Mouse (Mus musculus) c-Kit-negative CD71-positive TER-119-positive erythroid progenitor cells, embryonic 14.5 days (primary cell): ENCODE results near the gene Vps45.
A peak's percentile ranks its signal among the peaks of the same experiment; 100 is the strongest.
"Not testable (repeated sequence)": the region's sequence is repeated elsewhere in the genome, so short reads cannot be mapped to it uniquely, and the experiment has no call there.

ENCODE experiments used
- DNase-seq: peaks from one replicate; pipeline ENCODE4 v3.0.0-alpha.2; 2013; ENCODE audit warnings: low read depth, low spot score

The Vps45 gene

DNA sequence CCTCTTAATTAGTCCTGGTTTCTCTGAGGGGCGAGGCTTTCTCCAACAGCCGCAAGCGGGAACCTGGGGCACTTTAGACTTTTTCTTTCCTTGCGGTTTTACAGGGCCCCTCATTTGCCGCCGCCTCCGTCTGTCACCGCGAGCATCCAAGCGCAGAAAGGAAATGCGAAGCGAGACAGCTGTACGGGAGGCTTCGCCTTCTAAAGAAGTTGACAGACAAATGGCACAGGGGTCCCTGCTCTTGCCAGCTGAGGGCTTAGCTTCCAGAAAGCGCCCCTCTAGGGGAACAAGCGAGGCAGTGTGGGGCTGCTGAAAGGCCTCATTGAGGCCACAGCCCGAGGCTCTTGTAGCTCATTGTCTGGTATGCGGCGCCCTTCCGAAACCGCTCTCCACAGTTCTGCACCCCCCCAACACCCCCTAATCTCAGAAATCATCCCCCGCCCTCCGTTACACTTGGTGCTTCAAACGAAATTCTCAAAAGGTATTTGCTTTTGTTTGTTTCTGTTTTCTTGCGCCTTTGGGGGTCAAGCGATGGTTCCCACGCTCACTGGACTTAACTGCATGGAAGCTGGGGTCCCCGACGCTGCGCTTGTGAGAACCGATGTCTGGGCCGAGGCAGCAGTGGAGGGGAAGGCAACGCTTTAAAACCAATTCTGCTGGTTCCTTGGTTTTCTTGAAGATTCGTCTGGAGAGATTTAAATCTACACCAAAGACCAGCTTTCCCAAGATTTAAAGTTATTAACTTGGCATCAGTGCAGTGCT lies 85.2 kb downstream of the Vps45 start:
- DNase-seq, result no peak

DNA sequence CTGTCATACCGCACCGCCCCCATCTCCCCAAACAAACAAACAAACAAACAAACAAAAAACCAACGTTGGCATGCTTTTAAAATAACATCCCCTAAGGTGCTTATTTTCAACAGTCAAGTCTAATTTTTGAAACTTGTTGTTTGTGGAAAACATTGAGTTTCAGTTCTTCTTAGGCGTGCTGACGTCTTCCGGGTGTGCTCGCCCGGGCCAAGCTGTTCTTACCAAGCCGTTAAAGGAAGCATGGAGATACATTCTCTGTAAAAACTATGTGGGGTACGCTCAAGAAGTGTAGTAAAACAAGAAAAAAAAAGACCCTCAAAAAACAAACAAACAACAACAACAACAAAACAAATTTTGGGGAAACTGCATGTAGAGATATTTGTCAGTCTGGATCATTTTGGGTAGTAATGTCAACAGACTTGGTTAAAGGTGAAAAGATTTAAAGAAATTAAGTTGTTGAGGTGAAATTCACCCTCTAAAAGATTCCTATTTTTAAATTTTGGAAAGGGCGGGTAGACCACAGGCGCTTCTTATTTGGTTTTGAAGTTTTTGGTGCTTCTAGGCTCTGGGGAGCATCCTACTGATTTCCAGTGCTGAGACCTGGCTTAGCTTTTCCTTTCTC lies 85.9 kb downstream of the Vps45 start:
- DNase-seq, result no peak

DNA sequence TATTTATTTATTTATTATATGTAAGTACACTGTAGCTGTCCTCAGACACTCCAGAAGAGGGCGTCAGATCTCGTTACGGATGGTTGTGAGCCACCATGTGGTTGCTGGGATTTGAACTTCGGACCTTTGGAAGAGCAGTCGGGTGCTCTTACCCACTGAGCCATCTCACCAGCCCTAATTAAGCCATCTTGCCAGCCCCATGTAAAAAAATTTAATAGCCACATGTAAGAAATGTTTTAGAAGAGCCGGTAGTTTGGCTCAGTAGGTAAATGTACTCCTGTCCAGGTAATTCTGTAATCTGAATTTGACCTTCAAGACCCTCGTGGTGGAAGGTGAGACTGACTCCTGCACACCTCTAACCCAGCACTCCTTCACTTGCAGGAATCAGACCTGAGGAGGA lies 87.6 kb downstream of the Vps45 start:
- DNase-seq, result not testable (repeated sequence)

DNA sequence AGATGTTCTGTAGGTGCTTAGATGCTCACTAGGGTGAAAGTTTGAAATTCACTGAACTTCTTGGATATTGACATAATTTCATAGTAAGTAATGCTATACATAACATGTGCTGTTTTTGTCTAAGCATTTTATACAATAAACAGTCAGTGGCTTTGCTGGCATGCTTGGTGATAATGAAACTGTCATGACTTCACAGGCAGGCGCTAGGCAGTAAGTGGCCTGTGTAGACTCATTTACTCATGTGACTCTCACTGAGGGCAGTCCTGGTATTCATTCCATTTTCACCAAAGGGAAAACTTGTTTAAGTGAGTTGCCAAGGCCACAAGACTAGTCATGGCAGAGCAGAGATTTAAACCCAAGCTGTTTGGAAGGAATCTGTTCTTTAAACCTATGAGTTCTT lies 89.0 kb downstream of the Vps45 start:
- no peak for DNase-seq

DNA sequence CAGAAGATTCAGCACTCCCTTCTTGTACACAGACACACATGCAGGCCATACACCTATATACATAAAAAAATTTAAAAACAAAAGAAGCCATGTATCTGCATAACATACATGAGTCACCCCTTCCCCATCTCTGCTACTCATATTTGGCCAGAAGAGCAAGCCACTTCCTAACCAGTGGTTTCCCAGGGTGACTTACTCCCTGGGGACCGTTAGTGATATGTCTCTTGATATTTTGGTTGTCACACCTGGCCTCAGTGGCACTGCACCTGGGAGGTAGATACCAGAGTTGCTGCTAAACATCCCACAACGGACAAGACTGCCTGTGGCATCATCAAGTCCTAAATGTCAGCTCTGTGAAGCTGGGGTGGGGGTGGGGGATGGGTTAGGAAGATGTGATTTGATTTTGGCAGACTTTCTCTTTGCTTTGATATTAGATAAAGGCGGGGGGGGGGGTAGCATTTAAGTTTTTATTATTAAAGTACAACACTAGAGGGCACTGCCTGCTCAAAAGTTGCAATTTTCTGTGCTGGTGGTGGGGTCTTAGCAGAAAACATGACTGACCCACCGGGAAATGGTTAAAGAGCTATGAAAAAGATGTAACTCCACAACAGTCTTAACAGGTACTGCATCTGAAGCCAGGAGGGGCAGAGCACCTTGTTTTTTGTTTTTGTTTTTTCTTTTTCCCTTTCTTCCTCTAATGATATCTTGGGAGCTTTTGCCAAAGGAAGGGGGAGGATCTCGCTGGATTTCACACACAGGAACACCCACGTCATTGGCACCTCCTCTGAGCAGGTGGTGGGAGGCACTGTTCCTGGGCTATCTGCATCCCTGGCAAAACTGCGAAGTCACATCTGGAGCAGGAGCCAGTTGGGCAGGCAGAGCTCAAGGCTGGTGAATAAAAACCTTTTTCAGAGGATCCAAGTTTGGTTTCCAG lies 92.5 kb downstream of the Vps45 start:
- DNase-seq, result no peak

DNA sequence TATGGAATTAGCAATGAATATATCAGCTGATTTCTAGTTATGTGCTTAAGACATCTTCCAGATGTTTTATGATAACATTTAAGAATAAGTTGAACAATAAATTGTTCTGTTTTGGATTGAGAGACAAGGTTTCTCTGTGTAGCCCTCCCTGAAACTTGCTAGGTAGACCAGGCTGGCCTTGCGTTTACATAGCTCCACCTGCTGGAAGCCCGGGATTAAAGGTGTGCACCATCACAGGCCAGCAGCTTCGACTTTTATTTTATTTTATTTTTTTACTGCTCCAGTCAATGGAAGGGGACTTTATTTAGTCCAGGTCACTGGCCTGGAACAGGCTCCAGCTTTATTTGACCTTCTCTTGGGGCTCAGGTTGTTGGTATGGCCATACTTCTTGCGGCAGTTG lies 94.6 kb downstream of the Vps45 start:
- DNase-seq, result no peak

DNA sequence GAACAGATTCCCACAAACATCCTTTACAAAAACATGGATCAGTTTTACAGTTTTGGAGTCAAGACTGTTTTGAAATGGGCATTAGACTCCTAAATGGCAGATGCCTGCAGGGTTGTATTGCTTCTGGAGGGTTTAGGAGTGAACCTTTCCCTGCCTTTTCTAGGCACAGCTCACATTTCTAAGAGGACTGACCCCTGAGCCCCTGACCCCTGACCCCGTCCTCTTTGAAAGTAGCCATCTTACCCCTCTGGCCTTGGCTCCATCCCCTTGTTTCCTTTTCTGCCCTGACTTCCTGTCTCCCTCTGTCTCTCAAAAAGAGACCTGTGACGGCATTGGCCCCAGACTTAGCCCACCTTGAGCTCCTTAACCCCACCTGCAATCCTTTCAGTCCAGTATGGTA lies 95.0 kb downstream of the Vps45 start:
- DNase-seq, result no peak

DNA sequence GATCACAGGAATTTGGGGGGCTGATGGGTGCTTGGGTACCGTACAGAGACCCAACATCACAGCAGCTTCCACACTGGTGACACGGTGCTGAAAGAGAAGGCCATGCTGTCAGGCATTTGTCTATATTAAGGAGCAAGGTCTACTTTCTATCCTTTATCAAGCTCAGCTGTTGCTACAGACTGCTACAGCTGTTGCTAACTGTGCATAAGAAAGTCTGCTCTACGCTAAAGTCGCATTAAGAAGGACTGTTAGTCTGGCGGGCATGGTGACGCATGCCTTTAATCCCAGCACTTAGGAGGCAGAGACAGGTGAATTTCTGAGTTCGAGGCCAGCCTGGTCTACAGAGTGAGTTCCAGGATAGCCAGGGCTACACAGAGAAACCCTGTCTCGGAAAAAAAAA lies 96.1 kb downstream of the Vps45 start:
- DNase-seq, result not testable (repeated sequence)

DNA sequence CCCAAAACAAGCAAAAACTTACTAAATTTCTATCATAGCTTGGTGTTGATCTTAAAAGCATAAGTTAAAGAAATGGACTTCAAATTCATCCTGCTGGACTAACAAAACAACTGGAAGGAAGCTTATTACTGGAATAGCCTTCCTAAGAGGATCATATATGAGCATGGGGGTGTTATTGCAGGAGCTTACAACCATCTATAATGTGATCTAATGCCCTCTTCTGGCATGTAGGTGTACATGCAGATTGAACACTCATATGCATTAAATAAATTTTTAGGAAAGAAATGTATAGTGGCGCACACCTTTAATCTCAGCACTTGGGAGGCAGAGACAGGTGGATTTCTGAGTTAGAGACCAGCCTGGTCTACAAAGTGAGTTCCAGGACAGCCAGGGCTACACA lies 98.5 kb downstream of the Vps45 start:
- no peak for DNase-seq

DNA sequence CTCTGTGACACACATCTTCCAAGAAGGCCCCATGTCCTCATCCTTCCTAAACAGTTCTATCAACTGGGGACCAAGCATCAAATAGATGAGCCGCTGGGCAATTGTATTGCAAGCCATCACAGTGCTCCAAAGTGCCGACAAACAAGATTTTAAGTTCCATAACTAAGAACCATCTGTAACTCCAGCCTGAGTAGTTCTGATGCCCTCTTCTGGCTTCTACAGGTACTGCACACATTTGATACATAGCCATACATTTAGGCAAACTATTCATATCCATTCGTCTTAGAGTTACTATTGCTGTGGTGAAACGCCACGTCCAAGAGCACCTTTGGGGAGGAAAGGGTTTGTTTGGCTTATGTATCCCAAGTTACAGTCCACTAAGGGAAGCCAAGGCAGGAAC lies 99.2 kb downstream of the Vps45 start:
- peak; percentile 49 for DNase-seq

DNA sequence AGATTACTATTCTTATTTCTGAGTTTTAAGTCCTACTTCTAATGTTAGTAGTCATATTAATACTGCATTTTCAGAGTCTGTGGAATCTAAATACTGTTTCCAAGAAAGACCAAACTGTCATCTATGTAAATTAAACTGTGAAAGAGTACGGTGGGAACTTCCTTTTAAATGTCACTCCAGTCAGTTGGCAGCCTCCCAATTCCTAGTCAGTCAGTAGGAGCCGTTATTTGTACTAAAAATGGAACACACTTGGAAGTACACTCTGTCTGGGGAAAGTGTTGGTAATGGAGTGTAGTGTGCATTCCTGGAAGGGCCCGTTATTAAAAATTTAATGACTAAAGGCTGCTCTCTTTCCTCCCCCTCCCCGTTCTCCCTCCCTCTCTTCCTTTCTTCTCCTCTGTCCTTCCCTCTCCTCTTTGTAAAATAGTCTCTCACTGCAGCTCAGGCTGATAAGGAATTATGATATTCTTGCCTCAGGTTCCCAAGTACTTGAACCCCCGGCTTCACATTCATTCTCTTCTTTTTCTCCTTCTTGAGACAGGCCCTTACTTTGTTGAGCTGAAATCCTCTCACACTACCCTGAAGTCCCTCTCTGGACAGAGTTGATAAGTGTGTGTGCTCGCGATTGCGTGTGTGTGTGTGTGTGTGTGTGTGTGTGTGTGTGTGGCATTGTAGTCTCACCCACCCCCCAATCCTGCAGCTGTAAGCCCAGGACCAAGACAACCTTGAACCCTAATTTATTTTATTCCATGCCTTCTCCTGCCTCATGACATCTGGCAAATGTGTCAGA lies 100.7 kb downstream of the Vps45 start:
- no peak for DNase-seq

DNA sequence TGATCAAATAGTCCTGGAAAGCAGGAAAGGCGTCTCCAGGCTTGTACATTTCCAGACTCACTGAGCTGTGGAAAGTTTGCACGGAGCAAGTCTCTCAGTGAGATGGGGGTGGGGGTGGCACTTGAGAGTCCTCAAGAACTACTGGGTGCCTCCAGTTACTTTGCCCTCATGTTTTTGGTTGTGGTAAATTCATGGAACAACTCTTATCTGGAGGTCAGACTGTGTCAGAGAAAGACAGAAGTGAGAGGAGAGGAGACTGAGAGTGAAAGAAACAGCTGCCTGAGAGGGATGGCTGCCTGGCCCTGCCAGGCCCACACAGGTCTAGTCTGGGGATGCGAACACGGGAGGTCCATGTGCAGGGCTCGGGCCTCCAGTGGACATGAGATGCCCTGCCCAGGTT lies 102.9 kb downstream of the Vps45 start:
- no peak for DNase-seq

DNA sequence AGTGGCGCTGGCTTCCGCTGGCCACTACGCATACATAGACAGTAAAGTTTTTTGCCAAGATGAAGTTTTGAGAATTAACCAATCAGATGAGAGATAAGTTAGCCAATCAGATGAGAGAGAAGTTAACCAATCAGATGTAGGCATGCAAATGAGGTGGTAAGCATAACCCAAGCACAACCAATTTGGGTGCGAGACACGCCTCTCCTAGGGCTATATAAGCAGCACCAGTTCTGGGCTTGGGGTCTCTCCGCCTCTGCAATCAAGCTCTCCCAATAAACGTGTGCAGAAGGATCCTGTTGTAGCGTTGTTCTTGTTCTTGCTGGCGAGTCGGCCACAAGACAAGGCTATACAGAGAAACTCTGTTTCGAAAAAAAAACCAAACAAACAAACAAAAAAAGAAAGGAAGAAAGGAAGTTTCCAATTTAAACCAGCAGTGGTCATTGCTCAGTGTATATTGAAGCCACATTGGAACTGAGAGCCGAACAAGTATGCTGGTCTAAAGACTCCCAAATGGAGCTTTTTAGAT lies 103.6 kb downstream of the Vps45 start:
- DNase-seq, result not testable (repeated sequence)

DNA sequence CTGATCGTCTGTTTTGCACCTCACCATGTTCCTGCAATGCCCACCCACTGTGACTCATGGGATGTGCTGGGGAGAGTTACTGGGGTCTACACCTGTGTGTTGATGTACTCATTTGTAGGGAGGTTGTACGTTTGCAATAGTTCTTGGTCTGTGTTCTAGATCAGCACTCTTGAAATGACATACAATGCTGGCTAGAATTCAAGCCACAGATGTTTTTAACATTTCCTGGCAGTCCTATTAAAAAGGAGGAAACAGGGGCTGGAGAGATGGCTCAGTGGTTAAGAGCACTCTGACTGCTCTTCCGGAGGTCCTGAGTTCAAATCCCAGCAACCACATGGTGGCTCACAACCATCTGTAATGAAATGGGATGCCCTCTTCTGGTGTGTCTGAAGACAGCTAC lies 104.7 kb downstream of the Vps45 start:
- no peak for DNase-seq

DNA sequence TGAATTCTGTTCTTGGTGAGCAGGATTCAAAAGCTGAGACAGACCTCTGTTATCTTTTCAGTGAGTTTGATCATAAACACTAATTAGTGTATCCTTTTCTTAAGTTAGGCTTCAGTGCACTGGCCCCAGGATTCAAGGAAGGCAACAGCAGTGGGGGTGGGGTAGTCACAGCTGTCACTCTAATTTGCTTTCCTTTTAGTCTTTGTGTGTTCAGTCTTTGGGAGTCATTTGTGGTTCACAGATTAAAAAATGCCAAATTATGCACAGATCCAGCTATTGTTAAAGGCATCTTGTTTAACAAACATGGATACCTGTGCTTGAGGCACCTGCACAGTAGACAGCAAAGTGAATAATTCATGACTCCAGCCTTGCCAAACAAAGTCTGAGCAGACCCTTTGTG lies 105.2 kb downstream of the Vps45 start:
- no peak for DNase-seq

DNA sequence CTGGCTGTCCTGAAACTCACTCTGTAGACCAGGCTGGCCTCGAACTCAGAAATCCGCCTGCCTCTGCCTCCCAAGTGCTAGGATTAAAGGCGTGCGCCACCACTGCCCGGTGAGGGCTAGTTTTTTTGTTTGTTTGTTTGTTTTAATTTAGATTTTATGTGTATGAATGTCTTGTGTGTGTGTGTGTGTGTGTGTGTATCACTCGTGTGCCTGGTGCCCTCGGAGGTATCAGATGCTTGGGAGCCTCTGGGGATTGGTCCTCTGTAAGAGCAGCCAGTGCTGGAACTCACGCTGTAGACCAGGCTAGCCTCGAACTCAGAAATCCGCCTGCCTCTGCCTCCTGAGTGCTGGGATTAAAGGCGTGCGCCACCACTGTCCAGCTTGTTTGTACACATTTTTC lies 106.7 kb downstream of the Vps45 start:
- DNase-seq, result not testable (repeated sequence)

DNA sequence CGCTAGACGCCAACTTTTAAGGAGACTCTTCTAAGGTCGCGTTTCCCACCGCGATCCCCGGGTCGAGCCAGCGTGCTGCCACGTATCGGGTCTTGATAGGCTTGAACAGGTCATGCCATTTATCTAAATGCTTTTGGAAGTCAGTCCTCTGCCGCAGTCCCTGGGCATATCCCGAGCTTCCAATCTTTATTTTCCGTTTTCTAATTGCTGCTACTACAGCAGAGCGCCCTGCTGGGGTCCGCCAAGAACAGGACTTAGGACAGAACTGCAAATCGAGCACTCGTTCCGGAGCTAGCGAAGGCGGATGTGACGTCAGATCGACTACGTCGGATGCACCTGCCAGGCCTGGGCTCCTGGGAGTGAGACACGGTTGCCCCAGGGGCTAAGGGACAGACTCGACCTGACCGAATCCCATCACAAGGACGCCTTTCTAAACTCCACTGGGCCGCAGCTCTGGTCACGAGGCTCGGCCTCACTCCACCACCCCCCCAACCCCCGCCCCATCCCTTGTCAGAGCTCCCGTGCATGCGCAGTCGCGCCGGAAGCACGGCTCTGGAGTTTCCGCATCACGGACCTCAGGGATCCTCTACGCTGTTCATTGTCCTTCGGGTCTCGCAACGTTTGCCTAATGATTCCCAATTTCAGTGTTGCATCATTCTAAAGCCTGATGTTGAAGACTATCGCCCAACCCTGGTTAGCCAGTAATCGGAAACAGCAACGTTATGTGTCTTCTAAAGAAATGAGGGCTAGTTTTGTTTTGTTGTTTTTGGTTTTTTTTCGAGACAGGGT lies 107.3 kb downstream of the Vps45 start:
- DNase-seq, result peak; percentile 83
